Mouse (Mus musculus): ENCODE data around the gene Cntn2.
"Not testable (repeated sequence)": the region's sequence is repeated elsewhere in the genome, so short reads cannot be mapped to it uniquely, and the experiment has no call there.

The Cntn2 gene

DNA sequence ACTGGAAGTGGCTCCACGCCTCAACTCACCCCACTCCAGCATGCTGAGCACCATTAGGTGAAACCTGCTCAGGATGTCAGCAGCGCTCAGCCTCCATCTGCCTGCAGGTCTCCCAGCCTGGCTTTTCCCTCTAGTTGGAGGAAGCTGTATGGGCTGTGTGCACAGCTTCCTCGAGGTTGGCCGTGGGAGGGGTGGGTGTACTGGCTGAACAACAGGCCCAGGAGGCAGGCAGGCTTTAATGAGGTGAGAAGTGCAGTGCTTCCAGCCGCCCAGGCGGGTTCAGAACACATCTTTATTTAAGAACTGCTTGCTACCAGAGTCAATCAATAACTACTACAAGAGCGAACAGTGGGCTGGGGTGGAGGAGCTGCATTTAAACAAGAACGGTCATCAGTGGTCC lies 31.5 kb downstream of the Cntn2 start:
- no peak for DNase-seq (ENCODE audit: low spot score)

DNA sequence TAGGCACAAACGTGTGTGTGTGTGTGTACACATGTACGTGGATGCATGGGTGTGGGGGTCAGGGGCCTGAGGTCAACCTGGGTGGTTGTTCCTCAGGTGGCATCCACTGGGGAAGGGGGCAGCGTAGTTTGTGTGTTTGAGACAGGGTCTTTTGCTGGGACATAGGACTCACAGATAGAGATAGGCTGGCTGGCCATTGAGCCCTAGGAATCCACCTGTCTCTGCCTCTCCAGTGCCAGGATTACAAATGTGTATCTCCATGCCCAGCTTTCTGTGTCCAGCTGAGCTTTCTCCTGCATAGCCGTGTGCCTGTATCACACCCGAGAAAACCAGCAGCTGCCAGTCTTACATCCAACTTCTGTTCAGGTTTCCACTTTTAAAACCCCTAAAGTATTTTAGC lies 33.3 kb downstream of the Cntn2 start:
- DNase-seq (ENCODE audit: low spot score): no peak

DNA sequence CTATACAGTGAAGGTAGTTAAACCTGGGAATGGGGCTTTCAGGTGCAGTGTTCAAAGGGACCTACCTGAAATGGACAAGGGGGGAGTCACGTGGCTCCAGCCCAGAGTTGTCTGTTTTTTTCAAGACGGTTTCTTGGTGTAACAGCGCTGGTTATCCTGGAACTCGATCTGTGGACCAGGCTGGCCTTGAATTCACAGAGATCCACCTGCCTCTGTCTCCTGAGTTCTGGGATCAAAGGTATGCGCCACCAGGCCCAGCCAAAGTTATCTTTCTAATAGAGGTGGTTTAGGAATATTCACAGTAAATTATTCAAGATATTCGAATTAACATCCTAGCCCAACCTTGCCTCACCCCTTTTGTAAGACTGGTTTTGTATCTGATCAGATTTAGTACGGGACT lies 36.4 kb downstream of the Cntn2 start:
- DNase-seq (ENCODE audit: low spot score): no peak

DNA sequence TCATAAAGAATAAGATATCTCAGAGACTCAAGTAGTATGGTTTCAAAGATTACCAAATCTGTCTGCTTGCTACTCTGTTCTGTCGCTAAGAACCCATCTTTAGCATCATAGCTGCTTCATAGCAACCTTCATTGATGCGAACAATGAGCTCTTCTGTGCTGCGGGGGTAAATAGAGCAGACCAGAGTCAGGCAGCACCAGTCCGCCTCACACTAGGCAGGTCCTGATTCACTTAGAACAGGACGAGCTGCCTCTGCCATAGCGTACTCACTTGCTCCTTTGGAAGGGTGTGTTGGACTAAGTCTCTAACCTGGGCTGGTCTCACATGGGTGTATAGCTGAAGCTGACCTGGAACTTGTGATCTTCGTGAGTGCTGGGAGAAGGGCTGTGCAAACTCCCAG lies 37.0 kb downstream of the Cntn2 start, which contains the start of gene Tmem81:
Tmem81 (plus strand) TSS at position 173 of the 400 bp plus-strand sequence.
- no peak for DNase-seq (ENCODE audit: low spot score)

DNA sequence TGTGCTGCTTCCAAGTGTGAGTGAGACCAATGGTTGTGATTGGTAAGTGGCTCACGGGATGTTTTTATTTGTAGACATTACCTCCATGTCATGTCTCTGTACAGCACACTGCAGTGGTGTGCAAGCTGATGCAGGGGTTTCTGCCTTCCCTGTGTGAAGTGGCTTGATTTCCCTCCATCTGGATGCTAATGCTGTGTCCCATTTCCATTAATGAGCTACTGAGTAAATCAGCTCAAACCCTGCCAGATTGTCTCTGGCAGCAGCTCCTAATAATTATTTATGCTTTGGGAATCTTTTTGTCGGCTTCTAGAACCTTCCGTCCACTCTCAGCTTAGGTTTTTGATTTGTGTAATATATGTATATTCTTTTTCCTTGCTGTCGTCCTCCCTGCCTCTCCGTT lies 37.9 kb downstream of the Cntn2 start:
- DNase-seq (ENCODE audit: low spot score): no peak

DNA sequence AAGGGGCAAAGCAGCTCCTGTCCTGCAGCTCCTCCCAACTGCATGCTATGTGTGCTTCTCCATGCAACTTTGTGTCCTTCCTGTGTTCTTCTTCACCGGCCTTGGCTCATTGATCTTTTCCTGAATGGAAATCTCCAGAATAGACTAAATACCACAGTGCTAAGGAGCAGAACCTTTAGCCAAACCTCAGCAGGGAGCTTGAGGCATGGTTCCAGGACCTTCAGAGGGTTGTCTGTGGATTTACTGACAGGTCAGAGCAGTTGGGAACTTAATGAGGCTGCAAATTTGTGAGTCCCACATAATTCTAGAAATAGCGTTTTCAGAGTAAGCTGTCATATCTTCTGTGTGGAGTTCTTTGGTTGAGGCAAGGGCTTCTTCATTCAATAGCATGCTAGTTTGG lies 42.5 kb downstream of the Cntn2 start:
- DNase-seq (ENCODE audit: low spot score): no peak

DNA sequence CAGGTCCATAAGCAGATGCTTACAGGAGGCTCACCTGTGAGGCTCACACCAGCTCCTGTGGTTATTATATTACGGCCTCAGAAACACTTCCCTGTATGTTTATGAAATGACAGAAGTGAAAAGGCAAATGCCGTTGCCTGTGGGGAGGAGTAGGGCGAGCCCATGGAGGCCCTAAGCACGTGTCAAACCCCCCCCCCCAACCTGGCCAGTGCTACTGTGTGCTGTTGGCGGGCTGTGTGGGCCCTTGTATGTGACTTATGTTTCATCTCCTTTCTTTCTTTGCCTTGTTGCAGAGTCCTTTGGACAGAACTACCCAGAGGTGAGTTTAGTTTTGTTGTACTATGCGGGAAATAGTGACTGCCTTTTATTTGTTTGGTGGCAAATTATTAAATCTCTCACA lies 59.3 kb downstream of the Cntn2 start:
- DNase-seq (ENCODE audit: low spot score): no peak

DNA sequence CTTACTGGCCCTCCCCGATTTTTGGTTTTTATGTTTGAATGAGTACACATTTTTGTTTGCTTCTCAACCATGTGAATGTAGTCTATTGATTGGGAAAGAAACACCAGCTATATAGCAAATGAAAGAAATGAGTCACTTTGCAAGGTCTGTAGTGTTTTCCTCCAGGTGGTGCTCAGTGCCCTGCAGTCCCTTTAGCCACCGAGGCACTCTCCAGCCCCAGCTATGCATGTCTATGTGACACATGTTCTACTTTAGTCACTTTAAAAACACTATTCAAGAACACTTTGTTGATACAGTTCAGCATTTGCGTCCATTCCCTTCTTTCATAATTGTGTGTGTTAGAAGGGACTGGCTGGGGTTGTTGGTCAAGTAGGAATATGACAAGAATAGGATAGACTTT lies 59.8 kb downstream of the Cntn2 start:
- no peak for DNase-seq (ENCODE audit: low spot score)

DNA sequence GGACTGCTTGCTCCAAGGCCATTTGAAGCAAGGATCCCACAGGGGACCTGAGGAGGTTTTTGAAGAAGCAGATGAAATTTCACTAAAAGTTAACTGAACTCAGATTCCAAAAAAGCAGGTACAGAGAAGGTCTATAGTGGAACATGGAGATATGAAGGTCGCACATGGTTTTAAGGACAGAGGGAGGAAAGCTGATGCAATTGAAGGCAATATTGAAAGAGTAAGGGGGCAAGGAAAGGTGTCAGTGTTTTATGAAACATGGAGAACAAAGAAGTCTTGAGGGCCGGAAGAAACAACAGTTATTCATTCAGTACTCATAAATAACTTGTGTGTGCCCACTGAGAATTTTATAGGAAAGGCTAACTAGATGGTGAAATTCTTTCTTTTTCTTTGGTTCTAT lies 61.4 kb downstream of the Cntn2 start:
- no peak for DNase-seq (ENCODE audit: low spot score)

DNA sequence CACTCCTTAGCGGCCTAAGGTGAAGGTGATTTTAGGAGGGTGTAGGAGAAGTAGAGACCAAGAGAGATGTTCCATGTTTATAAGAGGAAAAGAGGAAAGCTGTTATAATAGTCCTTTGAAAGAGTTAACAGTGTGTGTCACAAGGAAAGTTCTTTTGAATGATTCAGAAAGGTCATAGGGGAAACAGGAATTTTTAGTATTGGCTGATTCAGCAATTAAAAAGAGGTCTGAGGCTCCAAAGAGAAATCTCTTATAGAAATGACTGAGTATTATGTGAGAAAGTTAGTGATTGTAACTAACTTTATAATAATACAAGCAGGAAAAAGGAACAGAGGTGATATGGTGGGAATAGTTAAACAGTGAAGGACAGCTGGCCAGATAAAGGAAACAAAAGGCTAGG lies 63.6 kb downstream of the Cntn2 start:
- no peak for DNase-seq (ENCODE audit: low spot score)

DNA sequence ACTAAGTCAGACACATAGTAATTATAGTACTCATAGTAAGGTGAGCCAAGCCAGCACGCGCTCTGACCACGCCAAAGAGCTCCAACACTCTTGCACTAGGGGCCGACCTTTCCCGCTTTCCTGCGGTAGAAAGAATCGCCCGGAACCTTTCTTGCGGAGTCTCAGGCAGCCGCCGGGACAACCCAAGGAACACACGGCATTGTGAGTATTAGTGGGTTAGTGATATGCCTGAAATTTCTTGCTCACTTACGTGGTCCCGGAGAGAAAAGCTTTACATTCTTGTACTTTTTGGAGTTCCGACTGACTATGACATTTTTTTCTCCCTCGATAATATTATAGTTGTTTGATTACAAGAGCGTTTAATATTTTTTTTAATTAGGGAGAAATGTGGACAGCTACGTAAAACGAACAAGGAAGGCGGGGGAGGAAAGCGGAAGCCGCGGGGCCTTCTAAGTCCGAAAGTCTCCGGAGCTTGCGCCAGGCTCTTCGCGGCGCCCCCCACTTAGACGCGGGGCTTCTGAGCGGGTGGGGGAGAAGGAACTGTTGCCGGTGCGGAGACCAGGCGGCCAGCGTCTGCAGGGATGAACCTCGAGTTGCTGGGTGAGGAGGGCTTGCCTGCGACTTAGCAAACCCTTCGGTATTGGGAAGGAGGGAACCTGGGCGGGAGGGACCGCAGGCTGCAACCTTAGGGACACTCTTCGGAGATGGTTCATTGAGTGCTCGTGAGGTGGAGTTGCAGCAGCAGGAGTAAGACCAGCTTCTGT lies 65.9 kb downstream of the Cntn2 start, which contains the start of gene Rbbp5:
Rbbp5 (plus strand) TSS at position 438 of the 764 bp plus-strand sequence.
- DNase-seq (ENCODE audit: low spot score): peak; percentile 88

DNA sequence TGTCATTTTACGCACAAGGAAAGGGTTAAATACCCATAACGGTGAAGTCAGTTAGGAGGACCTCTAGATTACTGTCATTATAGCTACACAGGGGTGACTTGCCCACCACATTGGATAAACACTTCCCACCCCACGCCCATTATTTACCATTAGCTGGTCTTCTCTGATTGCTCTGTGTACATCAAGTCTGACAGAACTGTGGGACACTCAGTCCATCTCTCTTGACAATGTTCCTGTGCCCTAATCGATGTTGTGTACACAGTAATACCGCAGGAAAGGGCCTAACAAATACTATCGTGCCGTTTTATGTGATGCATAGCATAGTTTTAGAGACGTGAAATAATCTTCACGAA lies 66.5 kb downstream of the Cntn2 start:
- DNase-seq (ENCODE audit: low spot score): no peak

DNA sequence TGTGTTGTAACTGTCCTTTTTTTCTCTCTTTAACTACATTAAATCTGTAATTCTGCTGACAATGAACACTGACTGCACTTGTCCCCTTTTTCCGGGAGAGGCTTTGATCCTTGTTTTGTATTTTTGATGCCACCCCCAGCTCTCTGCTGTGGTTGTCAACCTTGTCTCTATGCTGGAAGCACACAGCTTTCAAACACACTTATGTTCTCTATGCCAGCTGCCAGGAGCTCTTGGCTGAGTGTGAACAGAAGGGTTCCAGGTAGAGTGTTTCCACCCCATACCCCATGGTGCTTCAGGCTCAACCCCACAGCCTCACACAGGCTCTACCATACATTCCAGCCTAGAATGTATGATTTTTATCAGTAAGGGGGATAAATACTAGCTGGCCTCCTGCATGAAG lies 68.6 kb downstream of the Cntn2 start:
- DNase-seq (ENCODE audit: low spot score): peak; percentile 32

DNA sequence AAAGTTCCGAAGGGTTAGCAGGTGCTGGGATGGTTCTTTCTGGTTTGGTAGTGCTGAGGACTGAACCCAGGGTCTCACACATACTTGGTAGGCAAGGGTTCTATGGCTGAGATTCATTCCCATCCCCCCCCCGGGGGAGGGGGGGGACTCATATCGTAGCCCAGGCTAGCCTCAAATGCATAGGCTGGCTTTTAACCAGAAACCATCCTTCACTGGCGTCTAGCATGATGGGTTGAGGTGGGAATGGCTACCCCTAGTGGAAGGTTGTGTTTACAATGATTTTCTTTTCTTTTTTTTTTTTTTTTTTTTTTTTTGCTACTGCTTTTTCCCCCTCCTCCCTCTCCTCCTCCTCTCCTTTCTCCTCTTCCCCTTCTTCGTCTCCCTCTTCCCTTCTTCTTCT lies 70.5 kb downstream of the Cntn2 start:
- no peak for DNase-seq (ENCODE audit: low spot score)

DNA sequence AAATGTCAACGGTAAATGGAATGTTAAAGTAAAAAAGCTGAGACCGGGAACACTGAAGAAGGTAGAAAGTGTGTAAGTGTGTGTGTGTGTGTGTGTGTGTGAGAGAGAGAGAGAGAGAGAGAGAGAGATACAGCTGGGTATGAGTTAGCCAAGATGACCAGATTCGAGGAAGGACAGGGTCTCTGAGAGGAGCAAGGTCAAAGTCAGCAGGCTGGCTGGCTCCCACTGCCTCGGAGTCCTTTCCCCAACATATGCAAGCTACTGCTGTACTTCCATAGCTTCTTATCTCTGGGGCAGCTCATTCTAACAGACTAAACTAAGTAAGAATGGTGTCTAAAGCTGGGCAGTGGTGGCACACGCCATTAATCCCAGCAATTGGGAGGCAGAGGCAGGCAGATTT lies 71.6 kb downstream of the Cntn2 start:
- DNase-seq (ENCODE audit: low spot score): no peak

DNA sequence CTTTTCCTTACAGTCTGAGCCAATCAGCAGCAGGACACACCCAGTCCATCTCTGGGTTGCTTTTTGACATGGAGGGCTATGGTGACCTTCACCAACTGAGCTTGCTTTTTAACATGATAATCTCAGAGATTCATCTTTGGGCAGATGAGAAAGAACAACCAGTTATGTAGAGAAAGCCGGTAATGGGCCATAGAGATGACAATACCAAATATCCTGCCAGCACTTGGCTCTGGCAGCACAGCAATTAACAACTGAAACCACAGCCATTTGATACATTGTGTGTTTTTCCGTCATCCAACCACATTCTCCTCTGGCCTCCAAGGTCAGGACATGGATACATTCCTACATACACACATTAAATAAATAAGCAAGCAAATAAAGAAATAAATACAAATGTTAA lies 72.0 kb downstream of the Cntn2 start:
- no peak for DNase-seq (ENCODE audit: low spot score)

DNA sequence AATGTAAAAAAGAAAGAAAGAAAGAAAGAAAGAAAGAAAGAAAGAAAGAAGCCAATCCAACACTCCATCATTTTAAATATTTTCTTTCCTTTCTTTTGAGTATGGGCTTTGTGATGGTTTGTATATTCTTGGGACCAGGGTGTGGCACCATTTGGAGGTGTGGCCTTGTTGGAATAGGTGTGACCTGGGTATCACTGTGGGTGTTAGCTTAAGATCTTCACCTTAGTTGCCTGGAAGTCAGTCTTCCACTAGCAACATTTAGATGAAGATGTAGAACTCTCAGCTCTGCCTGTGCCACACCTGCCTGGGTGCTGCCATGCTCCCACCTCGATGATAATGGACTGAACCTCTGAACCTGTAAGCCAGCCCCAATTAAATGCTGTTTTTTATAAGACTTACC lies 73.0 kb downstream of the Cntn2 start:
- DNase-seq (ENCODE audit: low spot score): not testable (repeated sequence)

DNA sequence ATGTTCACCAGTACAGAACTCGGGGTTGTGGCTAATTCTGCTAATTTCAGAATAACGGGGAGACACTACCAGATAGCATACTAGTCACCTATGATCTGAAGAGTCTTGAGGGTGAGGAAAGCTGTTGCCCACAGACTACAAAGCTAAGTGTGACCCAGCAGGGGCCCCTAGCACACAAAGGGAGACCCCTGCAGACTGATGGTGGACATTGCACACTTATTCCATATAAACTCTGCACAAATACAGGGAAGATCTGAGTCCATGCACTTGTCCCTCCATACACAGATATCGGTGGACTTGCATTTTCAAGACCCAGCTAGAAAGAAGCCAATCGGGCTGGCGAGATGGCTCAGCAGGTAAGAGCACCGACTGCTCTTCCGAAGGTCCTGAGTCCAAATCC lies 73.5 kb downstream of the Cntn2 start:
- no peak for DNase-seq (ENCODE audit: low spot score)

DNA sequence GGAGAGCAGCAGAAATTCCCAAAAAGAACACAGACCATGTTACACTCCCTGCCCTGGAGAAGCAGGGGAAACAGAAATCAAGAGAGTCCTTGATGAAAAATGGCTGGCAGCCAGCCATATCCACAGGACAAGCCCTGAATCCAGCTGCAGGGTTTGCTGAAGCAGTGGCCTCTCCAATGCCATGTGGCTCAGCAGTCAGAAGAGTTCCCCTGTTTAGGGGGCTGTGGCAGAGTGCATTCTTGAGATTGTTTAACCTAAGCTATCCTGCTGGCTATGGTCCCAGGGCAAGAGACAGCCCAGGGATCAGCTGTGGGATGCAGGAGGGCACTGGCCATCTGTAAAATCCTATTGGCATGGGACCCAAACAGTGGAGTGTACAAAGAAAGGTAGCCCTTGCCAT lies 74.1 kb downstream of the Cntn2 start:
- DNase-seq (ENCODE audit: low spot score): no peak

DNA sequence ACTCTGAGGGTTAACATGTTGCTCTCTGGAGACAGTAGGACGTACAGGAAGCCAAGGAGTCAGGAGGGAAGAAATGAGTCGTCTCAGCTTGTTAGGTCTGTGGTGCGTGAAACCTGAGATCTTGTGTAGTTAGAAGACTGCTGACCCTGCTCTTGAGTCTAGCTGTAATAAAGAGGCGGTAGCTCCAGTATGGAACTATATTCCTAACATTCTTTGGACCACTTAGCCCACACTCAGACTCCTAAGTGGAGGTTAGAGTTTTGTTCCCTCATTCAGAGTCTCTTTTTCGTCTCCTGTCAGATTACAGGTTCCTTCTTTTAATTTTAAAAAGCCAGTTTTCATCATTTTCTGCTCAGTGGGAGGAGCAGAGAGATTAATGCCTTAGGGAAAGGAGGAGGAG lies 78.4 kb downstream of the Cntn2 start:
- no peak for DNase-seq (ENCODE audit: low spot score)
